Mouse (Mus musculus) B cell, adult 62 days (primary cell): ENCODE data around the gene Surf6. TPM values are rescaled to one million over a fixed set of nuclear protein-coding genes. Genes with fewer than 3 reads are reported as not detected.

Experiments
- total RNA-seq: library from RNA; stranded (reverse); gene quantifications from 4 replicates; pipeline ENCODE4 v1.2.4, GENCODE M21; 2023

Gene Surf6
- total RNA-seq, result 68.7 to 78.9 TPM (median 72.2 TPM) in 4 replicates

GRCm38 (mm10) chr2:26902467-26903220, at the start of gene Surf6:
Surf6 (minus strand) TSS chr2:26902879.

GRCm38 (mm10) chr2:26933304-26934055, 30.8 kb upstream of the Surf6 start, which contains the start of the genes Surf4 and Stkld1:
Surf4 (minus strand) TSS chr2:26933928.
Stkld1 (plus strand) TSS chr2:26934047.

GRCm38 (mm10) chr2:26915927-26916728, 13.4 kb upstream of the Surf6 start, which contains the start of the genes Surf2 and Surf1:
Surf2 (plus strand) TSS chr2:26916367.
Surf1 (minus strand) TSS chr2:26916530.

GRCm38 (mm10) chr2:26910124-26910993, 7.7 kb upstream of the Surf6 start, which contains the start of the genes Med22 and Rpl7a:
Med22 (minus strand) TSS chr2:26910677.
Rpl7a (plus strand) TSS chr2:26910764.

DNA sequence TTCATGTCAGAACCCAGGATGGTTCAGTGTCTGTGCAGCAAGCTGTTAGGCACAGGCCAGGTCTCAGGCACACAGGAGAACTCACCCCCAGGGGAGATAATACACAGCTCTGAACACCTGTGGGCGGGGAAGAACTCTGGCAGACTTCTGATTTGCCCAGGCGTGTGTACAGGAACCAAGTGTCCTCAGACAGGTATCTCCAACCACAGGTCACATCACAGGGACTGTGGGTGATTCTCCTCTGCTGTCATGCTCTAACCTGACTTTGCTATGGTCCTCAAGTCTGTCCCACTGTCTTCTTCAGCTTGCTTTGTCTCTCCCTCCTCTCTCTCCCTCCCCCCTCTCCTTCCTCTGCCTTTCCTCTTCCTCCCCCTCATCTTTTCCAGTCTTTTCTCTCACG, 37.8 kb downstream of the Surf6 start, which contains the start of gene Abo:
Abo (minus strand) TSS at position 101 of the 400 bp plus-strand sequence.

Other genes starting within 250 kb of the Surf6 start
- gene Lcn4, start 231.6 kb downstream of the Surf6 start, total RNA-seq, result not detected in 4 replicates
- not detected in 4 replicates for gene Abo, start 37.9 kb downstream of the Surf6 start, total RNA-seq
- gene Med22, start 7.8 kb upstream of the Surf6 start, total RNA-seq, result 14.0 to 17.4 TPM (median 16.1 TPM) in 4 replicates
- 729 to 752 TPM (median 742 TPM) in 4 replicates for gene Rpl7a, start 7.9 kb upstream of the Surf6 start, total RNA-seq
- 42.9 to 53.5 TPM (median 48.8 TPM) in 4 replicates for gene Surf2, start 13.5 kb upstream of the Surf6 start, total RNA-seq
- 56.5 to 62.1 TPM (median 58.2 TPM) in 4 replicates for gene Surf1, start 13.7 kb upstream of the Surf6 start, total RNA-seq
- gene Surf4, start 31.0 kb upstream of the Surf6 start, total RNA-seq, result 62.7 to 69.9 TPM (median 64.5 TPM) in 4 replicates
- not detected in 4 replicates for gene Stkld1, start 31.2 kb upstream of the Surf6 start, total RNA-seq
- 57.3 to 75.2 TPM (median 72.6 TPM) in 4 replicates for gene Rexo4, start 61.5 kb upstream of the Surf6 start, total RNA-seq
- not detected in 4 replicates for gene Adamts13, start 70.5 kb upstream of the Surf6 start, total RNA-seq
- 32.1 to 40.4 TPM (median 38.3 TPM) in 4 replicates for gene Cacfd1, start 107.0 kb upstream of the Surf6 start, total RNA-seq
- gene Slc2a6, start 125.1 kb upstream of the Surf6 start, total RNA-seq, result 6.7 to 9.8 TPM (median 8.0 TPM) in 4 replicates
- gene Mymk, start 169.3 kb upstream of the Surf6 start, total RNA-seq, result not detected in 4 replicates
- gene Adamtsl2, start 176.5 kb upstream of the Surf6 start, total RNA-seq, result 1.3 to 3.3 TPM (median 1.7 TPM) in 4 replicates
- not detected in 4 replicates for gene Fam163b, start 239.6 kb upstream of the Surf6 start, total RNA-seq